Mouse (Mus musculus) cortical plate, adult 2 months (tissue): ENCODE results near the gene Tcf7l1.

ENCODE experiments used
- CTCF ChIP-seq: fragments of 200-500 bp; IDR thresholded peaks from 2 replicates; pipeline ENCODE4 v1.5.1; 2011; ENCODE audit warnings: mild to moderate bottlenecking, control low read depth, low read length; ENCODE audit not compliant: insufficient read depth; ENCODE audit errors: extremely low read depth
- POLR2A ChIP-seq: fragments of 200-500 bp; IDR thresholded peaks from 2 replicates; pipeline ENCODE4 v1.6.1; 2011; ENCODE audit warnings: mild to moderate bottlenecking, low read length, control low read depth; ENCODE audit not compliant: insufficient read depth; ENCODE audit errors: extremely low read depth

DNA sequence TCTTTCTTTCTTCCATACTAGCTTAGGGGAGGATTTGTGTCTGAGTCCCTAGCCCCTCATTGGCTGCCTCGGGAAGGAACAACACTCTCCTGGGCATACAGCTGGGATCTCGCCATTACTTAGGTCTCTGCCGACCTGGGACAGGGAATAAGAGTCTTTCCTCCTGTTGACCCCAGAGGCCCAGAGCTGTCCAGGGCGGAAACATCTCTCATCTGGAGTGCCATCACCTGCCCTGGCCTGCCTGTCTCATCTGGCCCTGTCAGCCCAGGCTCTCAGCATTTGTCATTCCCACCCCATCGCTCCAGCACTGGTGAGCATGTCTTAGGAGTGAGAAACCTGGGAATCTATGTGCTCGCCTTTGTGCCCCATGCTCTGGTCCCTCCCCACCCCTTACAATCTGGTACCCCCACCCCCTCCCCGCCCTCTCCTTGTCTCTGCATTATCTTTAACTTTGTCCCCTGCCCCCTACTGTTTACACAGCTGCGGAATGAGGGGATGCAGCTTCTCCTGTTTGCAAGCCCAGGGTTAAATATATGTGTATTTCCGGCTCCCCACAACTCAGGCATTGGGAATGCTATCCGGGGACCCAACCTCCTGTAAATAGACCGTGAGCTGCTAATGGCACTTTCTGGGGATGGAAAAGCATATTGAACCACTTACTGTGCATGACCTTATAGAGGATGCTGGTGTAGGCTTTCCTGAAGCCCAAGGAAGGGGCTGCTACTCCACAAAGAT lies 92.3 kb downstream of the Tcf7l1 start:
- TF ChIP-seq CTCF (no peak), POLR2A (no peak)
